Mouse (Mus musculus): ENCODE measurements around the gene Tbx3.

- TF ChIP-seq EP300 (optimal IDR thresholded peaks at IDR 0.05), result no peak
- no peak for TF ChIP-seq CTCF (IDR thresholded peaks at IDR 0.05; ENCODE audit: low read depth)
Measured at GRCm38 (mm10) chr5:119679084-119679483, 8.6 kb downstream of the Tbx3 start.

All from stomach, postnatal 0 days (tissue).